Mouse (Mus musculus) G1E (cell line): Measurements from ENCODE around the gene Rab26.

Experiments used
- CTCF ChIP-seq: IDR thresholded peaks from 2 replicates; pipeline ENCODE4 v1.5.1; 2012; ENCODE audit warnings: low read depth, low read length, inconsistent platforms, mixed read lengths
- POLR2AphosphoS5 ChIP-seq: IDR thresholded peaks from 2 replicates; pipeline ENCODE4 v1.6.1; 2012; ENCODE audit warnings: low read depth, low read length, inconsistent platforms; ENCODE audit not compliant: insufficient replicate concordance

DNA sequence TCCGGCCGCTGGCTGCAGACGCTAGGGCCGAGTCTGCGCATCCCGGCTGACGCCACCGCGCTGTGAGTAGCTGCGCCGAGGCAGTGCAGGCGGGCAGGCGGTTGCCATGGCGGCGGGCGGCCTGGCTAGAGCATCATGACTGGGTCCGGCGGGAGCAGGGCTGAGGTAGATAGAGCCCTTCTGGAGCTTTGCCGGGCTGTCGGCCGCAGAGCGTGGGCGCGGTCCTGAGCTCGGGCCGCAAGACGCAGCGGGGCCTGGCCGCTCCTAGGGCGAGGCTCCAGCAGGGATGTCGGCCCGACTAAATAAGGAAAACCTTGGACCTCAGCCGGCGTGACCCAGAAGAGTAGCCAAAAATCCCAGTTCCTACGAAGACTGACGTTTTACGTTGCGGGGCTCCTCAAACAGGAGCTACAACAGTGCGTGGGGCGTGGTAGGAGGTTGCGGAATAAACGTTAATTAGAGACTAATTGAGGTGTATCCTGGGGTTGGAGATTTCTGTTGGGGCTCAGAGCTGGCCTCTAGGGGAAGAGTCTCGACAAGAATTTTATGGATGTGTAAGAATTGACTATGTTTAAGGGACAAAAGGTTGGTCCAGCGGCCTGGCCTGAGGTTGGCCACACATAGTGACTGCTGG lies 16.5 kb upstream of the Rab26 start:
- no peak for TF ChIP-seq POLR2AphosphoS5
- TF ChIP-seq CTCF: no peak
